Mouse (Mus musculus) testis, adult 2 months (tissue): ENCODE data around the gene Fut7. TPM values are rescaled to one million over a fixed set of nuclear protein-coding genes. Genes with fewer than 3 reads are reported as not detected.

Source experiments
- H3K27ac ChIP-seq: fragments of 200-500 bp; 2 replicates; pipeline ENCODE4 v1.5.1; 2012; ENCODE audit warnings: low read depth, low read length; ENCODE audit not compliant: control insufficient read depth, insufficient read depth
- H3K27me3 ChIP-seq: fragments of 200-500 bp; 2 replicates; pipeline ENCODE4 v1.6.1; 2012; ENCODE audit warnings: mild to moderate bottlenecking, low read length, moderate library complexity; ENCODE audit not compliant: control insufficient read depth, insufficient read depth
- H3K36me3 ChIP-seq: fragments of 200-500 bp; 2 replicates; pipeline ENCODE4 v1.6.1; 2012; ENCODE audit warnings: mild to moderate bottlenecking, low read length; ENCODE audit not compliant: control insufficient read depth, insufficient read depth
- H3K4me1 ChIP-seq: fragments of 200-500 bp; 2 replicates; pipeline ENCODE4 v1.6.1; 2012; ENCODE audit warnings: low read length; ENCODE audit not compliant: control insufficient read depth, insufficient read depth
- H3K4me3 ChIP-seq: fragments of 200-500 bp; 2 replicates; pipeline ENCODE4 v1.5.1; 2012; ENCODE audit warnings: low read depth, mild to moderate bottlenecking, low read length, moderate library complexity, mixed read lengths; ENCODE audit not compliant: control insufficient read depth
- CTCF ChIP-seq: fragments of 200-500 bp; IDR thresholded peaks from 2 replicates; pipeline ENCODE4 v1.5.1; 2012; ENCODE audit warnings: low read depth, mild to moderate bottlenecking, inconsistent platforms, low read length, moderate library complexity; ENCODE audit not compliant: control insufficient read depth, insufficient read depth, insufficient replicate concordance
- POLR2A ChIP-seq: fragments of 200-500 bp; IDR thresholded peaks from 2 replicates; pipeline ENCODE4 v1.6.1; 2012; ENCODE audit warnings: low read depth, mild to moderate bottlenecking, inconsistent platforms, low read length, moderate library complexity; ENCODE audit not compliant: control insufficient read depth
- polyA plus RNA-seq: library from polyadenylated mRNA; depleted of rRNA; stranded (reverse); fragments of >200 nt; gene quantifications from 2 replicates; pipeline ENCODE4 v1.2.3, GENCODE M21; 2012

The Fut7 gene
- polyA plus RNA-seq, 1 experiment: 0.10 TPM

DNA sequence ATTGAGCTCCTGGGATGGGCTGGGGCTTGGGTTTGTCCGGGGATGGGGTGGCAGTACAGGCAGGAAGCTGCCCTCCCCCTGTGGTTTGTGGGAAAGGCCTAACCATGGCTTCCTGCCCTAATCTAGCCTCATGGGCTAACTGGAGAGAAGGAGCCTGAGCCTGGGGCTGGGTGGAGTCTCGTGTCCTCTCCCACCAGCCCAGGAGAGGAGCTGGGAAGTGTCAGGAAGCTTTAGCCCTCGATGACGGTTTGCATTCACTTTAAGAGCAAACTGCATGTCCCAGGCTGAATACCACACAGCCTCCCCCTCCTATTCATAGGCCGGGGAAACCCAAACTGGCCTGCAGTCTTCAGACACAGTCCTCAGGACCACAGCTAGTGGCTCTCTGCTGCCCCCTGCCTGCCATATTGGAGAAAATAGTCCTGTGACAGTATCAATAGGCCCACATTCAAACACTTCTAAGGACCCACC is 3.7 kb downstream of the Fut7 start:
- Histone ChIP-seq H3K27me3 (no peaks in the 10 kb centered on the region), H3K36me3 (no peaks in the 10 kb centered on the region), H3K4me1 (peaks cover 9% of the 10 kb centered on the region), H3K4me3 (no peak overlapping the region), H3K27ac (no peak overlapping the region)
- peak; percentile 66; the same call in 1 of the 2 replicates for TF ChIP-seq CTCF
- TF ChIP-seq POLR2A: no peak

GRCm38 (mm10) chr2:25427256-25427655 is 4.2 kb downstream of the Fut7 start:
- TF ChIP-seq POLR2A (no peak), CTCF (no peak)
- H3K4me1 ChIP-seq: peaks cover 9% of the 10 kb centered on the region
- H3K36me3 ChIP-seq: no peaks in the 10 kb centered on the region
- H3K27me3 ChIP-seq: no peaks in the 10 kb centered on the region
- no peak overlapping the region for H3K4me3 ChIP-seq
- H3K27ac ChIP-seq: no peak overlapping the region

- Histone ChIP-seq H3K27ac (peak within 1 kb of the TSS; percentile 30), H3K4me1 (peaks cover 9% of the 10 kb centered on the region), H3K36me3 (no peaks in the 10 kb centered on the region), H3K4me3 (peak within 1 kb of the TSS; percentile 79), H3K27me3 (no peaks in the 10 kb centered on the region)
- TF ChIP-seq POLR2A: peak; percentile 9; the same call in 1 of the 2 replicates
- TF ChIP-seq CTCF: peak; percentile 92
Measured at GRCm38 (mm10) chr2:25428442-25429236, 5.6 kb downstream of the Fut7 start, which contains the start of gene Abca2. Gene Abca2 (plus strand): TSS chr2:25428703.

GRCm38 (mm10) chr2:25429435-25430180 is 6.5 kb downstream of the Fut7 start:
- no peaks in the 10 kb centered on the region for H3K36me3 ChIP-seq
- peaks cover 9% of the 10 kb centered on the region for H3K4me1 ChIP-seq
- H3K4me3 ChIP-seq: no peak overlapping the region
- no peak overlapping the region for H3K27ac ChIP-seq
- no peak for TF ChIP-seq POLR2A
- TF ChIP-seq CTCF: no peak
- H3K27me3 ChIP-seq: no peaks in the 10 kb centered on the region

GRCm38 (mm10) chr2:25430395-25431233 is 7.5 kb downstream of the Fut7 start:
- H3K36me3 ChIP-seq: no peaks in the 10 kb centered on the region
- H3K4me1 ChIP-seq: peaks cover 6% of the 10 kb centered on the region
- no peak overlapping the region for H3K27ac ChIP-seq
- TF ChIP-seq CTCF (no peak), POLR2A (no peak)
- no peaks in the 10 kb centered on the region for H3K27me3 ChIP-seq
- no peak overlapping the region for H3K4me3 ChIP-seq

- Histone ChIP-seq H3K4me1 (peaks cover 6% of the 10 kb centered on the region), H3K36me3 (no peaks in the 10 kb centered on the region), H3K27ac (no peak overlapping the region), H3K4me3 (no peak overlapping the region), H3K27me3 (no peaks in the 10 kb centered on the region)
- TF ChIP-seq CTCF (no peak), POLR2A (no peak)
Measured at GRCm38 (mm10) chr2:25431308-25431855, 8.3 kb downstream of the Fut7 start.
